Mouse (Mus musculus): Measurements from ENCODE around the gene Cpa4.

The Cpa4 gene

GRCm38 (mm10) chr6:30568069-30568468 lies at the start of gene Cpa4:
TSS of gene Cpa4 (plus strand) at chr6:30568369.
- no peak for DNase-seq (ENCODE audit: low spot score in 2 of 2)

- no peak for DNase-seq (ENCODE audit: low spot score in 2 of 2)
These were observed 47.8 kb upstream of the Cpa4 start for GRCm38 (mm10) chr6:30520400-30520799.

- DNase-seq (ENCODE audit: low spot score in 2 of 2): no peak
These were observed 42.5 kb upstream of the Cpa4 start for GRCm38 (mm10) chr6:30525456-30526332.

- no peak for DNase-seq (ENCODE audit: low spot score in 2 of 2)
These were observed 41.3 kb upstream of the Cpa4 start for GRCm38 (mm10) chr6:30526586-30527515.

GRCm38 (mm10) chr6:30528800-30529199 lies 39.4 kb upstream of the Cpa4 start:
- DNase-seq (ENCODE audit: low spot score in 2 of 2): no peak

- no peak for DNase-seq (ENCODE audit: low spot score in 2 of 2)
These were observed 32.8 kb upstream of the Cpa4 start for GRCm38 (mm10) chr6:30535340-30535739.

GRCm38 (mm10) chr6:30538240-30538639 lies 29.9 kb upstream of the Cpa4 start:
- DNase-seq (ENCODE audit: low spot score in 2 of 2): no peak

- no peak for DNase-seq (ENCODE audit: low spot score in 2 of 2)
These were observed 29.4 kb upstream of the Cpa4 start for GRCm38 (mm10) chr6:30538800-30539199.

GRCm38 (mm10) chr6:30541009-30541799 lies 27.0 kb upstream of the Cpa4 start, which contains the start of gene Cpa2:
TSS of gene Cpa2 (plus strand) at chr6:30541582.
- no peak for DNase-seq (ENCODE audit: low spot score in 2 of 2)

- no peak for DNase-seq (ENCODE audit: low spot score in 2 of 2)
These were observed 25.9 kb upstream of the Cpa4 start for GRCm38 (mm10) chr6:30542277-30542676.

GRCm38 (mm10) chr6:30543077-30543476 lies 25.1 kb upstream of the Cpa4 start:
- DNase-seq (ENCODE audit: low spot score in 2 of 2): no peak

GRCm38 (mm10) chr6:30543851-30544250 lies 24.3 kb upstream of the Cpa4 start:
- DNase-seq (ENCODE audit: low spot score in 2 of 2): no peak

GRCm38 (mm10) chr6:30545689-30546088 lies 22.5 kb upstream of the Cpa4 start:
- no peak for DNase-seq (ENCODE audit: low spot score in 2 of 2)

- DNase-seq (ENCODE audit: low spot score in 2 of 2): peak in 1 of 2 experiments; percentile 6
These were observed 21.4 kb upstream of the Cpa4 start for GRCm38 (mm10) chr6:30546571-30547273.

- no peak for DNase-seq (ENCODE audit: low spot score in 2 of 2)
These were observed 20.9 kb upstream of the Cpa4 start for GRCm38 (mm10) chr6:30547274-30547645.

GRCm38 (mm10) chr6:30547656-30548306 lies 20.4 kb upstream of the Cpa4 start:
- no peak for DNase-seq (ENCODE audit: low spot score in 2 of 2)

GRCm38 (mm10) chr6:30549231-30549761 lies 18.9 kb upstream of the Cpa4 start:
- DNase-seq (ENCODE audit: low spot score in 2 of 2): no peak

GRCm38 (mm10) chr6:30550496-30551192 lies 17.5 kb upstream of the Cpa4 start:
- DNase-seq (ENCODE audit: low spot score in 2 of 2): no peak

GRCm38 (mm10) chr6:30551193-30551515 lies 17.0 kb upstream of the Cpa4 start:
- no peak for DNase-seq (ENCODE audit: low spot score in 2 of 2)
